Mouse (Mus musculus): ENCODE results near the gene Rpl13.

DNA sequence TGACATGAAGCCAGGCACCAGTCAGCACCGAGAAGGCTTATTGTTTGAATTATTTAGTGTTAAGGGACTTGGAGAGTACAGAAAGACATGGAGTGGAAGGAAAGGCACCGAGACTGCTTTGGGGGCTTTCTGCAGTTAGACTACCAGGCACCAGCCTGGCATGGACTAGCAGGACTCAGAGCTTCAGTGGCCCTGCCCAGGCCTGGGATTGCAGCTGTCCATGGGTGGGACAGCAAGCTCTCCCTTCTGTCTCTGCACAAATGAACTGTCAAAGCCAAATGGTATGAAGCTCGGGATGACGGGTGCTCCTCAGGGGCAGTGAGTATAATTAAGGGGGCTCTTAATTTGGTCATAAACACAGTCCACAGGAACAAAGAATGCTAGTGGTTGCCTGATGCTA is 38.1 kb upstream of the Rpl13 start:
- TF ChIP-seq CTCF (IDR thresholded peaks at IDR 0.05; ENCODE audit: extremely low read depth, insufficient read length, insufficient replicate concordance, low read depth, low read length) (no peak), POLR2A (IDR thresholded peaks at IDR 0.05; ENCODE audit: low read depth, low read length) (no peak)

Measured in small intestine, adult 2 months (tissue).